Mouse (Mus musculus): Measurements from ENCODE around the gene Gm38655. TPM values are rescaled to one million over a fixed set of nuclear protein-coding genes. Genes with fewer than 3 reads are reported as not detected.
"Not testable (repeated sequence)": the region's sequence is repeated elsewhere in the genome, so short reads cannot be mapped to it uniquely, and the experiment has no call there.

Gm38655 gene
- polyA plus RNA-seq, 1 experiment: 0.11 TPM

- Histone ChIP-seq H3K36me3 (ENCODE audit: control insufficient read depth, insufficient read depth, low read length) (no peaks in the 10 kb centered on the region), H3K27me3 (ENCODE audit: control insufficient read depth, insufficient read depth, low read length) (no peaks in the 10 kb centered on the region), H3K27ac (ENCODE audit: control insufficient read depth, insufficient read depth, low read length) (no peak overlapping the region), H3K4me1 (replicated peaks; ENCODE audit: control insufficient read depth, insufficient read depth, low read length) (no peaks in the 10 kb centered on the region), H3K4me3 (ENCODE audit: control insufficient read depth, insufficient read depth, low read length) (no peak overlapping the region)
- TF ChIP-seq POLR2A (IDR thresholded peaks at IDR 0.05; ENCODE audit: control insufficient read depth, extremely low read depth, insufficient read depth, low read length, poor library complexity) (no peak), CTCF (IDR thresholded peaks at IDR 0.05; ENCODE audit: borderline replicate concordance, control insufficient read depth, extremely low read depth, insufficient read depth, low read length, poor library complexity) (no peak)
- WGBS: 77% methylated on average over 4 of the region's 4 CpGs
- no peak for DNase-seq
These were observed 35.3 kb downstream of the Gm38655 start for GRCm38 (mm10) chr17:25139960-25140359.

- Histone ChIP-seq H3K27me3 (ENCODE audit: control insufficient read depth, insufficient read depth, low read length) (no peaks in the 10 kb centered on the region), H3K4me3 (ENCODE audit: control insufficient read depth, insufficient read depth, low read length) (no peak overlapping the region), H3K4me1 (replicated peaks; ENCODE audit: control insufficient read depth, insufficient read depth, low read length) (peaks cover 4% of the 10 kb centered on the region), H3K27ac (ENCODE audit: control insufficient read depth, insufficient read depth, low read length) (no peak overlapping the region), H3K36me3 (ENCODE audit: control insufficient read depth, insufficient read depth, low read length) (no peaks in the 10 kb centered on the region)
- TF ChIP-seq POLR2A (IDR thresholded peaks at IDR 0.05; ENCODE audit: control insufficient read depth, extremely low read depth, insufficient read depth, low read length, poor library complexity): no peak
- TF ChIP-seq CTCF (IDR thresholded peaks at IDR 0.05; ENCODE audit: borderline replicate concordance, control insufficient read depth, extremely low read depth, insufficient read depth, low read length, poor library complexity): no peak
- DNase-seq: no peak
- 97% methylated on average over 1 of the region's 1 CpGs for WGBS
These were observed 36.5 kb downstream of the Gm38655 start for GRCm38 (mm10) chr17:25138803-25139202.

GRCm38 (mm10) chr17:25135622-25136021, 39.6 kb downstream of the Gm38655 start:
- no peaks in the 10 kb centered on the region for H3K27me3 ChIP-seq (ENCODE audit: control insufficient read depth, insufficient read depth, low read length)
- H3K27ac ChIP-seq (ENCODE audit: control insufficient read depth, insufficient read depth, low read length): no peak overlapping the region
- 95% methylated on average over 6 of the region's 6 CpGs for WGBS
- peaks cover 5% of the 10 kb centered on the region for H3K4me1 ChIP-seq (replicated peaks; ENCODE audit: control insufficient read depth, insufficient read depth, low read length)
- H3K36me3 ChIP-seq (ENCODE audit: control insufficient read depth, insufficient read depth, low read length): no peaks in the 10 kb centered on the region
- DNase-seq: no peak
- H3K4me3 ChIP-seq (ENCODE audit: control insufficient read depth, insufficient read depth, low read length): no peak overlapping the region
- TF ChIP-seq POLR2A (IDR thresholded peaks at IDR 0.05; ENCODE audit: control insufficient read depth, extremely low read depth, insufficient read depth, low read length, poor library complexity) (no peak), CTCF (IDR thresholded peaks at IDR 0.05; ENCODE audit: borderline replicate concordance, control insufficient read depth, extremely low read depth, insufficient read depth, low read length, poor library complexity) (no peak)

- peak; percentile 91 for DNase-seq
- H3K27me3 ChIP-seq (ENCODE audit: control insufficient read depth, insufficient read depth, low read length): no peaks in the 10 kb centered on the region
- WGBS: under 1% methylated on average over 40 of the region's 40 CpGs
- H3K36me3 ChIP-seq (ENCODE audit: control insufficient read depth, insufficient read depth, low read length): no peaks in the 10 kb centered on the region
- TF ChIP-seq POLR2A (IDR thresholded peaks at IDR 0.05; ENCODE audit: control insufficient read depth, extremely low read depth, insufficient read depth, low read length, poor library complexity) (peak; percentile 56; the same call in 1 of the 2 replicates), CTCF (IDR thresholded peaks at IDR 0.05; ENCODE audit: borderline replicate concordance, control insufficient read depth, extremely low read depth, insufficient read depth, low read length, poor library complexity) (no peak)
- H3K4me1 ChIP-seq (replicated peaks; ENCODE audit: control insufficient read depth, insufficient read depth, low read length): peaks cover 5% of the 10 kb centered on the region
- peak within 1 kb of the TSS; percentile 84 for H3K4me3 ChIP-seq (ENCODE audit: control insufficient read depth, insufficient read depth, low read length)
- H3K27ac ChIP-seq (ENCODE audit: control insufficient read depth, insufficient read depth, low read length): no peak within 1 kb of the TSS
These were observed 42.0 kb downstream of the Gm38655 start, which contains the start of gene Clcn7 for GRCm38 (mm10) chr17:25133275-25133698. Gene Clcn7, plus strand, starts transcription at chr17:25133391.

- no peak for DNase-seq
- no peaks in the 10 kb centered on the region for H3K27me3 ChIP-seq (ENCODE audit: control insufficient read depth, insufficient read depth, low read length)
- H3K4me1 ChIP-seq (replicated peaks; ENCODE audit: control insufficient read depth, insufficient read depth, low read length): peaks cover 5% of the 10 kb centered on the region
- TF ChIP-seq POLR2A (IDR thresholded peaks at IDR 0.05; ENCODE audit: control insufficient read depth, extremely low read depth, insufficient read depth, low read length, poor library complexity): no peak
- no peak for TF ChIP-seq CTCF (IDR thresholded peaks at IDR 0.05; ENCODE audit: borderline replicate concordance, control insufficient read depth, extremely low read depth, insufficient read depth, low read length, poor library complexity)
- H3K4me3 ChIP-seq (ENCODE audit: control insufficient read depth, insufficient read depth, low read length): no peak overlapping the region
- H3K36me3 ChIP-seq (ENCODE audit: control insufficient read depth, insufficient read depth, low read length): no peaks in the 10 kb centered on the region
- H3K27ac ChIP-seq (ENCODE audit: control insufficient read depth, insufficient read depth, low read length): no peak overlapping the region
- WGBS: 94% methylated on average over 1 of the region's 1 CpGs
These were observed 45.2 kb downstream of the Gm38655 start for GRCm38 (mm10) chr17:25130060-25130459.

GRCm38 (mm10) chr17:25127681-25128080, 47.6 kb downstream of the Gm38655 start:
- Histone ChIP-seq H3K4me1 (replicated peaks; ENCODE audit: control insufficient read depth, insufficient read depth, low read length) (no peaks in the 10 kb centered on the region), H3K4me3 (ENCODE audit: control insufficient read depth, insufficient read depth, low read length) (no peak overlapping the region), H3K27me3 (ENCODE audit: control insufficient read depth, insufficient read depth, low read length) (no peaks in the 10 kb centered on the region), H3K27ac (ENCODE audit: control insufficient read depth, insufficient read depth, low read length) (no peak overlapping the region), H3K36me3 (ENCODE audit: control insufficient read depth, insufficient read depth, low read length) (no peaks in the 10 kb centered on the region)
- WGBS: 82% methylated on average over 9 of the region's 9 CpGs
- no peak for DNase-seq
- TF ChIP-seq POLR2A (IDR thresholded peaks at IDR 0.05; ENCODE audit: control insufficient read depth, extremely low read depth, insufficient read depth, low read length, poor library complexity) (no peak), CTCF (IDR thresholded peaks at IDR 0.05; ENCODE audit: borderline replicate concordance, control insufficient read depth, extremely low read depth, insufficient read depth, low read length, poor library complexity) (no peak)

GRCm38 (mm10) chr17:25127079-25127478, 48.2 kb downstream of the Gm38655 start:
- DNase-seq: no peak
- TF ChIP-seq CTCF (IDR thresholded peaks at IDR 0.05; ENCODE audit: borderline replicate concordance, control insufficient read depth, extremely low read depth, insufficient read depth, low read length, poor library complexity) (no peak), POLR2A (IDR thresholded peaks at IDR 0.05; ENCODE audit: control insufficient read depth, extremely low read depth, insufficient read depth, low read length, poor library complexity) (no peak)
- Histone ChIP-seq H3K27ac (ENCODE audit: control insufficient read depth, insufficient read depth, low read length) (no peak overlapping the region), H3K4me3 (ENCODE audit: control insufficient read depth, insufficient read depth, low read length) (no peak overlapping the region), H3K36me3 (ENCODE audit: control insufficient read depth, insufficient read depth, low read length) (no peaks in the 10 kb centered on the region), H3K27me3 (ENCODE audit: control insufficient read depth, insufficient read depth, low read length) (no peaks in the 10 kb centered on the region), H3K4me1 (replicated peaks; ENCODE audit: control insufficient read depth, insufficient read depth, low read length) (no peaks in the 10 kb centered on the region)
- WGBS: 62% methylated on average over 8 of the region's 8 CpGs

- not testable (repeated sequence) for H3K36me3 ChIP-seq (ENCODE audit: control insufficient read depth, insufficient read depth, low read length); H3K4me3 ChIP-seq (ENCODE audit: control insufficient read depth, insufficient read depth, low read length); DNase-seq; H3K4me1 ChIP-seq (replicated peaks; ENCODE audit: control insufficient read depth, insufficient read depth, low read length); H3K27me3 ChIP-seq (ENCODE audit: control insufficient read depth, insufficient read depth, low read length); H3K27ac ChIP-seq (ENCODE audit: control insufficient read depth, insufficient read depth, low read length)
- 69% methylated on average over 3 of the region's 3 CpGs for WGBS
These were observed 49.7 kb downstream of the Gm38655 start for GRCm38 (mm10) chr17:25125442-25126060.

Measured in thymus, adult 2 months (tissue).